Mouse (Mus musculus): ENCODE data around the gene Gm33815.
"Not testable (repeated sequence)": the region's sequence is repeated elsewhere in the genome, so short reads cannot be mapped to it uniquely, and the experiment has no call there.

The Gm33815 gene

DNA sequence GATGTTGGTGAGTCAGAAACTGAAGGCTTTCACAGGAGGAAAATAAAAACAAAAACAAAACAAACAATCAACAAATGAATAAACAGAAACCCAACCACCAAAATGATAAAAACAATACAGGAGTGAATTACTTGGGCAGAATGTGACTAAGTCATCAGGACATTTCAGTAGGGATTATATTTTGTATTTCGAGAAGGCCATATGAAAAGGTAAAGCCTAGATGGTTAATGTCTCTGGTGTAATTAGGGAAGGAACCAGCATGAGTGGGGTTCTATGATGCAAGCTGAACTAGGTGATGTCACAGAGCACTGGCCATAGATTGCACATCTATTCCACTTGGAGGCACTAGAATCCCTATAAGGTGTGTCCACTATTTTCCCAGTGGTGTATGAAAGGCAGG lies at the start of gene Gm33815:
Gm33815 (plus strand) TSS at position 301 of the 400 bp plus-strand sequence.
- DNase-seq (ENCODE audit: low spot score): not testable (repeated sequence)

Data from urinary bladder, postnatal 25 days (tissue).